Mouse (Mus musculus) small intestine, adult 2 months (tissue): Measurements from ENCODE around the gene Ifnar2. TPM values are rescaled to one million over a fixed set of nuclear protein-coding genes. Genes with fewer than 3 reads are reported as not detected.
A peak's percentile ranks its signal among the peaks of the same experiment; 100 is the strongest.

ENCODE experiments used
- H3K27ac ChIP-seq: fragments of 200-500 bp; 2 replicates; pipeline ENCODE4 v1.5.1; 2012; ENCODE audit warnings: low read depth, low read length, control low read depth, inconsistent platforms; ENCODE audit not compliant: insufficient read depth
- H3K27me3 ChIP-seq: fragments of 200-500 bp; 2 replicates; pipeline ENCODE4 v1.6.1; 2012; ENCODE audit warnings: mild to moderate bottlenecking, moderate library complexity, low read length, inconsistent platforms; ENCODE audit not compliant: control insufficient read depth, insufficient read depth
- H3K36me3 ChIP-seq: fragments of 200-500 bp; 2 replicates; pipeline ENCODE4 v1.6.1; 2012; ENCODE audit warnings: mild to moderate bottlenecking, low read length, control low read depth, inconsistent platforms; ENCODE audit not compliant: control insufficient read depth, insufficient read depth
- H3K4me1 ChIP-seq: fragments of 200-500 bp; 2 replicates; pipeline ENCODE4 v1.6.1; 2012; ENCODE audit warnings: low read length, inconsistent platforms, mixed read lengths; ENCODE audit not compliant: control insufficient read depth, insufficient read depth, insufficient read length
- H3K4me3 ChIP-seq: fragments of 200-500 bp; 2 replicates; pipeline ENCODE4 v1.5.1; 2012; ENCODE audit warnings: low read depth, mild to moderate bottlenecking, control low read depth, inconsistent platforms, low read length, moderate library complexity
- CTCF ChIP-seq: fragments of 200-500 bp; IDR thresholded peaks from 2 replicates; pipeline ENCODE4 v1.5.1; 2012; ENCODE audit warnings: low read depth, mild to moderate bottlenecking, control low read depth, inconsistent platforms, low read length, moderate library complexity, mixed read lengths; ENCODE audit not compliant: insufficient replicate concordance, insufficient read length; ENCODE audit errors: extremely low read depth
- POLR2A ChIP-seq: fragments of 200-500 bp; IDR thresholded peaks from 2 replicates; pipeline ENCODE4 v1.6.1; 2012; ENCODE audit warnings: low read depth, mild to moderate bottlenecking, control low read depth, inconsistent platforms, low read length, moderate library complexity
- WGBS: fragments of 180-500 bp; shearing (Covaris S2); methylation state at CpG from one replicate; pipeline ENCODE4 v1.1.7; 2018; 5-methylcytosine and 5-hydroxymethylcytosine counted together
- polyA plus RNA-seq: library from polyadenylated mRNA; depleted of rRNA; stranded (reverse); fragments of >200 nt; gene quantifications from 2 replicates; pipeline ENCODE4 v1.2.3, GENCODE M21; 2012

Gene Ifnar2
- polyA plus RNA-seq, 1 experiment = 25.3 TPM

- 50% methylated on average over 7 of the region's 7 CpGs for WGBS
- Histone ChIP-seq H3K36me3 (no peaks in the 10 kb centered on the region), H3K27me3 (peaks cover 7% of the 10 kb centered on the region), H3K27ac (no peak overlapping the region), H3K4me3 (no peak overlapping the region), H3K4me1 (no peaks in the 10 kb centered on the region; the same call in 1 of the 2 replicates)
- TF ChIP-seq POLR2A (no peak), CTCF (no peak)
These were observed 19.8 kb upstream of the Ifnar2 start for GRCm38 (mm10) chr16:91352749-91353148.

GRCm38 (mm10) chr16:91353177-91353576 is 19.4 kb upstream of the Ifnar2 start:
- no peaks in the 10 kb centered on the region for H3K36me3 ChIP-seq
- no peak overlapping the region for H3K4me3 ChIP-seq
- peaks cover 7% of the 10 kb centered on the region for H3K27me3 ChIP-seq
- H3K27ac ChIP-seq = no peak overlapping the region
- WGBS = 81% methylated on average over 6 of the region's 6 CpGs
- no peaks in the 10 kb centered on the region; the same call in 1 of the 2 replicates for H3K4me1 ChIP-seq
- no peak for TF ChIP-seq POLR2A
- no peak for TF ChIP-seq CTCF

- no peak for TF ChIP-seq POLR2A
- TF ChIP-seq CTCF = no peak
- WGBS = 74% methylated on average over 5 of the region's 5 CpGs
- H3K4me1 ChIP-seq = no peaks in the 10 kb centered on the region; the same call in 1 of the 2 replicates
- H3K4me3 ChIP-seq = no peak overlapping the region
- no peaks in the 10 kb centered on the region for H3K36me3 ChIP-seq
- peaks cover 7% of the 10 kb centered on the region for H3K27me3 ChIP-seq
- no peak overlapping the region for H3K27ac ChIP-seq
These were observed 18.9 kb upstream of the Ifnar2 start for GRCm38 (mm10) chr16:91353638-91354037.

- H3K4me3 ChIP-seq = no peak overlapping the region
- H3K27me3 ChIP-seq = peaks cover 7% of the 10 kb centered on the region
- H3K36me3 ChIP-seq = no peaks in the 10 kb centered on the region
- TF ChIP-seq CTCF (no peak), POLR2A (no peak)
- WGBS = 48% methylated on average over 4 of the region's 4 CpGs
- no peaks in the 10 kb centered on the region; the same call in 1 of the 2 replicates for H3K4me1 ChIP-seq
- H3K27ac ChIP-seq = peak overlapping the region; percentile 49
These were observed 18.0 kb upstream of the Ifnar2 start for GRCm38 (mm10) chr16:91354599-91354998.

- peaks cover 7% of the 10 kb centered on the region for H3K27me3 ChIP-seq
- TF ChIP-seq CTCF (no peak), POLR2A (no peak)
- 66% methylated on average over 12 of the region's 12 CpGs for WGBS
- no peak overlapping the region for H3K4me3 ChIP-seq
- no peaks in the 10 kb centered on the region; the same call in 1 of the 2 replicates for H3K4me1 ChIP-seq
- peak overlapping the region; percentile 49 for H3K27ac ChIP-seq
- no peaks in the 10 kb centered on the region for H3K36me3 ChIP-seq
These were observed 17.4 kb upstream of the Ifnar2 start for GRCm38 (mm10) chr16:91355160-91355559.

- TF ChIP-seq POLR2A (no peak), CTCF (no peak)
- Histone ChIP-seq H3K4me3 (no peak overlapping the region), H3K36me3 (no peaks in the 10 kb centered on the region), H3K27ac (no peak overlapping the region), H3K4me1 (no peaks in the 10 kb centered on the region; the same call in 1 of the 2 replicates), H3K27me3 (no peaks in the 10 kb centered on the region; the same call in 1 of the 2 replicates)
- WGBS = 68% methylated on average over 10 of the region's 10 CpGs
These were observed 15.6 kb upstream of the Ifnar2 start for GRCm38 (mm10) chr16:91356760-91357525.

GRCm38 (mm10) chr16:91357526-91357900 is 15.1 kb upstream of the Ifnar2 start:
- Histone ChIP-seq H3K36me3 (no peaks in the 10 kb centered on the region), H3K4me3 (no peak overlapping the region), H3K27me3 (no peaks in the 10 kb centered on the region), H3K4me1 (no peaks in the 10 kb centered on the region; the same call in 1 of the 2 replicates), H3K27ac (no peak overlapping the region)
- WGBS = 34% methylated on average over 10 of the region's 10 CpGs
- TF ChIP-seq POLR2A = no peak
- TF ChIP-seq CTCF = no peak

GRCm38 (mm10) chr16:91358555-91358954 is 14.0 kb upstream of the Ifnar2 start:
- Histone ChIP-seq H3K27ac (no peak overlapping the region), H3K36me3 (no peaks in the 10 kb centered on the region), H3K4me3 (no peak overlapping the region), H3K27me3 (no peaks in the 10 kb centered on the region), H3K4me1 (no peaks in the 10 kb centered on the region; the same call in 1 of the 2 replicates)
- WGBS = 34% methylated on average over 8 of the region's 8 CpGs
- no peak for TF ChIP-seq POLR2A
- no peak for TF ChIP-seq CTCF
